Mouse (Mus musculus): ENCODE results near the gene Bex2. TPM values are rescaled to one million over a fixed set of nuclear protein-coding genes. Genes with fewer than 3 reads are reported as not detected.
A peak's percentile ranks its signal among the peaks of the same experiment; 100 is the strongest.
"Not testable (repeated sequence)": the region's sequence is repeated elsewhere in the genome, so short reads cannot be mapped to it uniquely, and the experiment has no call there.

Gene Bex2
- polyA plus RNA-seq, 1 experiment from 2014 or later = 288 TPM

- 19% methylated on average over 5 of the region's 5 CpGs for WGBS
- Histone ChIP-seq H3K27me3 (ENCODE audit: poor library complexity, severe bottlenecking) (peaks cover 23% of the 10 kb centered on the region; the same call in 1 of the 2 replicates), H3K36me3 (replicated peaks) (no peaks in the 10 kb centered on the region), H3K9me3 (no peaks in the 10 kb centered on the region), H3K4me3 (no peak overlapping the region), H3K4me1 (no peaks in the 10 kb centered on the region), H3K27ac (no peak overlapping the region)
- peak; percentile 40 for DNase-seq (ENCODE audit: extremely low spot score, low spot score)
Measured at GRCm38 (mm10) chrX:136047528-136047927, 20.5 kb downstream of the Bex2 start.

- peaks cover 30% of the 10 kb centered on the region for H3K27me3 ChIP-seq (ENCODE audit: poor library complexity, severe bottlenecking)
- H3K9me3 ChIP-seq = no peaks in the 10 kb centered on the region
- no peak for DNase-seq (ENCODE audit: extremely low spot score, low spot score)
- no peaks in the 10 kb centered on the region for H3K4me1 ChIP-seq
- no peak overlapping the region for H3K27ac ChIP-seq
- no peaks in the 10 kb centered on the region for H3K36me3 ChIP-seq (replicated peaks)
- WGBS = 82% methylated on average over 1 of the region's 1 CpGs
- no peak overlapping the region for H3K4me3 ChIP-seq
Measured at GRCm38 (mm10) chrX:136043726-136044125, 24.3 kb downstream of the Bex2 start.

DNA sequence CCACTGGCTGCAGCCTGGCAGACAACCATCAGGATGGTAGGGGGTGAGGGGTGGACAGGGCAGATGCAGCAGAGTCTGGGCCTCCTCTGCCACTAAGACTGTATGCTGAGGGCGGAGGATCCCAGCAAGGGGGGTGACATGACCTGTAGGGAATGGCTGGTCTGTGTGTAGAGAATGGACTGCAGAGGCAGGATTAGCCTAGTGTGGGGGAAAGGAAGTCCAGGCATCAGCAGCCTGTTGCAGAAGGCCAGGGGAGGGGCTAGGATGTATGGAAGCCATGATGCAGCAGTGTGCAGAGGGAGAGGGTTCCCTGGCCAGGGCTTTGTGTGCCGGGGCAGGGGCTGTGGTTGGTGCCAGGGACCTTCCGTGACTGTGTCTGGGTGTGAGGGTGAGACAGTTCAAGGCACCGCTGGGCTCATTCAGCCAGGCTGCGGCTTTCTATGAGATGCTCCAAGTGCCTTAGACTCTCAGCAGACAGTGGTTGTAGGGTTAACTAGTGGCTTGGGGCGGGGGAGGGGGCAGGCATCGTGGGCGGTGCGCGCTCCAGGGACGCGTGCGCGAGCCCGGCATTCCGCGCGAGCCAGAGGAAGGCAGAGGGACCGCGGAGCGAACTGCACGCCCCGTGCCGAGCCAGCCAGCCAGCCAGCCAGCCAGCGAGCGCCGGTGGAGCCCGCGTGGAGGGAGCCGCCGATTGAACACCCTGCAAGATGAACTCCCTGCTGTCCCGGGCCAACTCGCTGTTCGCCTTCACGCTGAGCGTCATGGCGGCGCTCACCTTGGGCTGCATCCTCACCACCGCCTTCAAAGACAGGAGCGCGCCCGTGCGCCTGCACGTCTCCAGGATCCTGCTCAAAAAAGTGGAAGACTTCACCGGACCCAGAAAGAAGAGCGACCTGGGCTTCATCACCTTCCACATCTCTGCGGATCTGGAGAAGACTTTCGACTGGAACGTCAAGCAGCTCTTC, 35.0 kb downstream of the Bex2 start, which contains the start of gene Arxes1:
TSS of gene Arxes1 (plus strand) at position 569 of the 965 bp plus-strand sequence.
- peaks cover 45% of the 10 kb centered on the region for H3K27me3 ChIP-seq (ENCODE audit: poor library complexity, severe bottlenecking)
- DNase-seq (ENCODE audit: extremely low spot score, low spot score) = peak; percentile 24
- H3K4me3 ChIP-seq = peak within 1 kb of the TSS; percentile 43
- not testable (repeated sequence) for H3K36me3 ChIP-seq (replicated peaks); H3K9me3 ChIP-seq
- peaks cover 17% of the 10 kb centered on the region for H3K4me1 ChIP-seq
- H3K27ac ChIP-seq = peak within 1 kb of the TSS; percentile 71; the same call in 1 of the 2 replicates
- WGBS = 19% methylated on average over 20 of the region's 49 CpGs

GRCm38 (mm10) chrX:136030331-136030730, 37.7 kb downstream of the Bex2 start:
- Histone ChIP-seq H3K36me3 (replicated peaks) (no peaks in the 10 kb centered on the region), H3K4me1 (peaks cover 17% of the 10 kb centered on the region), H3K9me3 (no peaks in the 10 kb centered on the region), H3K27ac (no peak overlapping the region), H3K27me3 (ENCODE audit: poor library complexity, severe bottlenecking) (peaks cover 48% of the 10 kb centered on the region), H3K4me3 (no peak overlapping the region)
- DNase-seq (ENCODE audit: extremely low spot score, low spot score) = no peak
- 84% methylated on average over 1 of the region's 1 CpGs for WGBS

Other genes starting within 250 kb of the Bex2 start
- gene Gprasp2, start 229.2 kb downstream of the Bex2 start, polyA plus RNA-seq (2016; fragmentation: Nextera tagmentation; extraction: Ambion mirVana) = 25.3 and 27.1 TPM in 2 replicates
- 99.3 and 104 TPM in 2 replicates for gene Arxes2, start 74.4 kb downstream of the Bex2 start, polyA plus RNA-seq (2016; fragmentation: Nextera tagmentation; extraction: Ambion mirVana)
- gene Arxes1, start 34.9 kb downstream of the Bex2 start, polyA plus RNA-seq (2016; fragmentation: Nextera tagmentation; extraction: Ambion mirVana) = 41.1 and 43.5 TPM in 2 replicates
- not detected in 2 replicates for gene Nxf3, start 17.0 kb upstream of the Bex2 start, polyA plus RNA-seq (2016; fragmentation: Nextera tagmentation; extraction: Ambion mirVana)
- 125 and 128 TPM in 2 replicates for gene Bex4, start 70.8 kb upstream of the Bex2 start, polyA plus RNA-seq (2016; fragmentation: Nextera tagmentation; extraction: Ambion mirVana)
- 166 and 173 TPM in 2 replicates for gene Tceal8, start 104.1 kb upstream of the Bex2 start, polyA plus RNA-seq (2016; fragmentation: Nextera tagmentation; extraction: Ambion mirVana)
- 3.9 and 5.3 TPM in 2 replicates for gene Tceal5, start 135.6 kb upstream of the Bex2 start, polyA plus RNA-seq (2016; fragmentation: Nextera tagmentation; extraction: Ambion mirVana)
- gene Tceal7, start 146.5 kb upstream of the Bex2 start, polyA plus RNA-seq (2016; fragmentation: Nextera tagmentation; extraction: Ambion mirVana) = 0.59 and 1.1 TPM in 2 replicates
- gene Bex1, start 147.3 kb upstream of the Bex2 start, polyA plus RNA-seq (2016; fragmentation: Nextera tagmentation; extraction: Ambion mirVana) = 186 and 192 TPM in 2 replicates
- gene Tceal9, start 176.8 kb upstream of the Bex2 start, polyA plus RNA-seq (2016; fragmentation: Nextera tagmentation; extraction: Ambion mirVana) = 360 and 363 TPM in 2 replicates
- 666 and 672 TPM in 2 replicates for gene Bex3, start 202.0 kb upstream of the Bex2 start, polyA plus RNA-seq (2016; fragmentation: Nextera tagmentation; extraction: Ambion mirVana)